Mouse (Mus musculus): ENCODE results near the gene Gins1.
"Not testable (repeated sequence)": the region's sequence is repeated elsewhere in the genome, so short reads cannot be mapped to it uniquely, and the experiment has no call there.

Gene Gins1

DNA sequence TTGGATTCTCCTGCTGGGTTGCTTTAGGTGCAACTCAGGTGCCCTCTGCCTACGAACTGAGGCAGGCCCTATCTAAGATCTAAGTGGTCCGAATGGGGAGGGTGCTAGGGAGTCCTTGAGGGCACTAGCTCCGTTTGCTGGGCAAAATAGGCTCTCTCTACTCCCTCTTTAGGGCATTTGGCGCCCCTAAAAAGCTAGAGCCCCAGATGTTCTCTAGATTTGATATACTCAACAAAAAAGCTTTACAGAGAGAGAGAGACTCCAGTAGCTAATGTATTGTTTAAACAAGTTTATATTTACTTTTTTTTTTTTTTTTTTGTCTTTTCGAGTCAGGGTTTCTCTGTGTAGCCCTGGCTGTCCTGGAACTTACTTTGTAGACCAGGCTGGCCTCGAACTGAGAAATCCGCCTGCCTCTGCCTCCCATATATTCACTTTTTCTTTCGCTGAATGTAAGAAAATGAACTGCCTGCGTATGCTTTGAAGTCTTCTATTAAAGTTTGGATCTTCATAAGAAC, at the start of gene Gins1:
Gins1 (plus strand) TSS at position 465 of the 515 bp plus-strand sequence.
- no peak for DNase-seq (ENCODE audit: low spot score in 2 of 2)

- DNase-seq (ENCODE audit: low spot score in 2 of 2), result no peak
These were observed 46.3 kb upstream of the Gins1 start for GRCm38 (mm10) chr2:150858724-150859487.

GRCm38 (mm10) chr2:150859709-150860470, 45.3 kb upstream of the Gins1 start:
- DNase-seq (ENCODE audit: low spot score in 2 of 2), result no peak

- peak; percentile 24 to 57 for DNase-seq (ENCODE audit: low spot score in 2 of 2)
These were observed 44.1 kb upstream of the Gins1 start for GRCm38 (mm10) chr2:150861128-150861527.

DNA sequence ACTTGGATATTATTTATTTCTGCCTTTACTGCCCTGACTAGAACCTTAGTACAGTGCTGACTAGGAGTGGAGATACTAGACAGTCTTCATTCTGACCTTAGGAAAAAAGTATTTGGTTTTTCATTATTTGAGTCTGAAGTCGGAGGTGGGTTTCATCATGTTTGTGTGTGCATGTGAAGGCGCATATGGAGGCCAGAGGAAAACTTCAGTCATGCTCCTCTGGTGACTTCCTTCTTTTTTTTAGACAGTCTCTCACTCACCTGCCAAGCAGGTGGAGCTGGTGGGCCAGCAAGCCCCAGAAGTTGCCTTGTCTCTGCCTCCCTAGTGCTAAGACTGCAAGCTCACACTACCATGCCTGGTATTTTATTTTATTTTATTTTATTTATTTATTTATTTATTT, 38.2 kb upstream of the Gins1 start:
- no peak for DNase-seq (ENCODE audit: low spot score in 2 of 2)

DNA sequence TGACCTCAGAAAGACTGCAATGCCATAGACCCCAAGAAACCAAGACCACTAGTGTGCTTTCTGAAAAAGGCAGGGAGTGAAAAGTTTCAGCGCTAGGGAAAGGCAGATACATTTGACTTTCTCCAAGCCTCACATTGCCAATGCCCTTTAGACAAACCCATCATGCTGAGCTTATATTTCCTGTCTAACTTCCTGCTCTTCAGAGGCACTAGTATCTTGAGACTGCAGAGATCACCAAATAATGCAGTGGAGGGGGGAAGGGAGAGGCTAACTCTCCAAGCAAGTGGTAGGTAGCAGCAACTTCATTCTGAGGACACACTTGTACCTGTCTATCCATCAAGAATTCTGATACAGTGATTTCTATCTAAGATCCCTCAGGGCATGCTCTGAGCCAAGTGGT, 35.8 kb upstream of the Gins1 start:
- peak; percentile 45 to 47 for DNase-seq (ENCODE audit: low spot score in 2 of 2)

DNA sequence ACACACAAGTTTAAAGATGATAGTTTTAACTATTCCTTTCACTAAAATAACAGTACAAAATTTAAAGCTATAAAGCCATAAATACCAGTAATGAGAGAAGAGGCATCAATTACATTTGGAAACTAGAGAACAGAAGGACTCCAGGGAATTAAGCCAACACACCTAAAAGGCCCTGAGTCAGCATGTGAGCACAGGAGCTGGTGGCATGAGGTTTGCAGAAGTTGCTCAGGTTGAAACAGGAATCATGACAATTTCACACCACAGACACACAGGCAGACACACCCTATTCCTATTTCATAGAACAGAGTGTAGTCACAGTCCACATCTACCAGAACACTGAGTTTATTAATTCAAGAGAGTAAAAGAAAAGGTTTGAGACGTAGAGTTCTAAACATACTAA, 30.7 kb upstream of the Gins1 start:
- DNase-seq (ENCODE audit: low spot score in 2 of 2), result no peak

- no peak for DNase-seq (ENCODE audit: low spot score in 2 of 2)
These were observed 30.0 kb upstream of the Gins1 start for GRCm38 (mm10) chr2:150875226-150875625.

DNA sequence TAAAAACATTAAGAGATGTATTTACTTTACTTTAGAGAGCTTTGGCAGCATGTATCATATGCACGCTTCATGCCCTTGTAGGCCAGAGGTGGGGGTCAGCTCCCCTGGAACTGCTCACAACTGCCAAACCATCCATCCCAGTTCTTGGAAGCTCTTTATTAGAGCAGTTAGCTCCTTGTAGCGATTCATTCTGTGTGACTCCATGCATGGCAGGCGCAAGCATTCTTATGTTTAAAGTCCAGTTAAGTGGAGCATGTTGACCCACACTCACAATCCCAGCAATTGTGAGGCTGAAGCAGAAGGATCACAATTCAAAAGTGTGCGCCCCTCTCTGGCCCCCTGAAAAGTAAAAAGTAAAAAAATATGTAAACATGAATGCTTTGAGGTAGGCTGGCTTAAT, 27.6 kb upstream of the Gins1 start:
- DNase-seq (ENCODE audit: low spot score in 2 of 2), result no peak

- no peak for DNase-seq (ENCODE audit: low spot score in 2 of 2)
These were observed 21.0 kb upstream of the Gins1 start for GRCm38 (mm10) chr2:150884075-150884778.

- DNase-seq (ENCODE audit: low spot score in 2 of 2), result no peak
These were observed 20.5 kb upstream of the Gins1 start for GRCm38 (mm10) chr2:150884779-150885110.

- no peak for DNase-seq (ENCODE audit: low spot score in 2 of 2)
These were observed 19.4 kb upstream of the Gins1 start for GRCm38 (mm10) chr2:150885814-150886213.

- no peak for DNase-seq (ENCODE audit: low spot score in 2 of 2)
These were observed 18.9 kb upstream of the Gins1 start for GRCm38 (mm10) chr2:150886315-150886714.

- no peak for DNase-seq (ENCODE audit: low spot score in 2 of 2)
These were observed 17.8 kb upstream of the Gins1 start for GRCm38 (mm10) chr2:150887370-150887769.

- peak in 1 of 2 experiments; percentile 24 for DNase-seq (ENCODE audit: low spot score in 2 of 2)
These were observed 10.5 kb upstream of the Gins1 start for GRCm38 (mm10) chr2:150894617-150895267.

- DNase-seq (ENCODE audit: low spot score in 2 of 2), result no peak
These were observed 9.4 kb upstream of the Gins1 start for GRCm38 (mm10) chr2:150895691-150896252.

DNA sequence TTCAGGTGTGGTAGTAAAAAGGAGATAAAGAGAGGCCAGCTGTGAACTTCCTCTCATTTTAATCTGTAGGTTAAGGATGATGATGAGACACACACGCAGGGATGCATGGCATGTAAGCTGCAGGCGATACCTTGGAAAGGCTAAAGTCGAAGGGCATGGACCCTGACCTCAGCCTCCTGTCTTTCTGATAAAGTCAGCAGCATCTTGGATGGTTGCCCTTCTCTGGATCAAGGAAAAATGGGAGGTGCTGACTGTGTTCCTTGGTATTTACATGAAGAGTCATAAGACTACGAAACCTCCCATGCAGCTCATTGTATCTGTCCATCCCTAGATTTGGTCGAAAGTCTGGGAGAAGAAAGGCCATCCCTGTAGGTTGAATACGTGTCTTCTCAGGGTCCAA, 4.9 kb upstream of the Gins1 start:
- DNase-seq (ENCODE audit: low spot score in 2 of 2), result no peak

DNA sequence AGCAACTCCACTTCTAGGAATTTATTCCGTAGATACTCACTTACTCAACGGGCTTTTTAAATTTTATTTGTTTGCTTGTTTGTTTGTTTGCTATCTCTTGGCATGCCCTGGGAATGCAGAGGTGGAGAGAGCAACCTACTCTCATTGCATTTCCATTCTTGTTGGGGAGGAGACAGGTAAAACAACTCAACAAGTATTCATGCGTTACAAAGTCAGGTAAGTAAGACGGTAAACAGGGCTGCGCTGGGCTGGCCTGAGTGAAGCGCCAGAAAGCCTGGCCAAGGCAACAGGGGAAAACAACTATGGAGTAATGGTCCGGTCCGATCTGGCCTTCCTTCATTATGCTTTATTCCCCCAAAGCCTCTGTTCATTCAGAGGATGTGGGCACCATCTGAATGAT, 2.9 kb upstream of the Gins1 start:
- no peak for DNase-seq (ENCODE audit: low spot score in 2 of 2)

- peak; percentile 97 to 98 for DNase-seq (ENCODE audit: low spot score in 2 of 2)
These were observed 796 bp upstream of the Gins1 start, which contains the start of gene Abhd12 for GRCm38 (mm10) chr2:150904272-150904935. TSS of gene Abhd12 (minus strand) at chr2:150904741.

DNA sequence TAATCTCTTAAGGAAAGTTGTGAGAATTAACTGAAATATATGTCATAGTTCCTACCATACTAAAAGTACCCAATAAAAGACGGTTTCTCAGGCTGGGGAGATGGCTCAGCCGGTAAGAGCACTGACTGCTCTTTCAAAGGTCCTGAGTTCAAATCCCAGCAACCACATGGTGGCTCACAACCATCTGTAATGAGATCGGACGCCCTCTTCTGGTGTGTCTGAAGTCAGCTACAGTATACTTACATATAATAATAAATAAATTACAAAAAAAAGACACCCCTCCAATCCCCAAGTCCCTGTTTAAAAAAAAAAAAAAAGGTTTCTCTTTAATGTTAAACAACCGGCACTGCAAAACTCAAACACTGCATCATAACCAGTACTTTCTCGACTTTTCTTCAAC, 3.7 kb downstream of the Gins1 start:
- DNase-seq (ENCODE audit: low spot score in 2 of 2), result not testable (repeated sequence)
